Mouse (Mus musculus) spleen, embryonic (tissue): Measurements from ENCODE around the gene AU022252.

Experiments
- CTCF ChIA-PET: fragments of 350-600 bp; sonication (Branson Sonifier 250); formaldehyde crosslinking; loops from one replicate; lab custom pipeline; 2022; lab: Charles Lee

The AU022252 gene

DNA sequence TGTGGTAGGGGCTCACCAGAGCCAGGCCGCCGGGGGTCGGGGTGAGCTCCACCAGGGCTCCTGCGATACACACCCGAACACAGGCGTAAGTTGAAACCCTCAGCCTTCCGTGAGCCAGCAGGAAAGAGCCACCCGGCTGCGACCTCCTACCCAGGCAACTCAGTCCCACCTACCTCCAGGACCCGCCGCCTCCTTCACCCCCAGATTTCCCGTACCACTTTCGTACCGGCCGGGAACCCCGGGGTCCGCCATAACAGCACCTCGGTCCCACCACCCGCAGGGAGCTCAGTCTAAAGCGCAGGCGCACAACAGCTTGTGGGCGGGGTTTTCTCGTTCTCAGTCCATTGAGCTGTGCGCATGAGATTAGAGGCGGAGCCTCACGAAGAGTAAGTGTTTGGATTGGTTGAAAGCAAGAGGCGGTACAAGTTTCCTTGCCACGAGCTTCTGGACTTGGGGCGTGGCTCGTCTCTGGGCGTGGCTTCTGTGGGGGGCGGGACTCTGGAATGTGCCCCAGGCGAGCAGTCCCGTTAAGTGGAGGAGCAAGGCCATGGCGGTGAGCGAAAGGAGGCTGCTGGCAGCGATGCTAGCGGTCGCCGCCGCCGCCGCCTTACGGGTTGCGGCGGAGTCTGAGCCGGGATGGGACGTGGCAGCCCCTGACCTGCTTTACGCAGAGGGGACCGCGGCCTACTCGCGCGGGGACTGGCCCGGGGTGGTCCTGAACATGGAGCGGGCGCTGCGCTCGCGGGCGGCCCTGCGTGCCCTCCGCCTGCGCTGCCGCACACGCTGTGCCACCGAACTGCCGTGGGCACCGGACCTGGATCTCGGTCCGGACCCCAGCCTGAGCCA, at the start of gene AU022252, which contains the start of gene P3h1:
Gene AU022252, minus strand, starts transcription at position 303 of the 846 bp plus-strand sequence.
Gene P3h1, plus strand, starts transcription at position 506 of the 846 bp plus-strand sequence.
- CTCF ChIA-PET = interaction anchor here (0.8 kb wide), 1 partner anchor 9 kb away, joined by 20 read pairs; no protein-coding TSS in a partner anchor

DNA sequence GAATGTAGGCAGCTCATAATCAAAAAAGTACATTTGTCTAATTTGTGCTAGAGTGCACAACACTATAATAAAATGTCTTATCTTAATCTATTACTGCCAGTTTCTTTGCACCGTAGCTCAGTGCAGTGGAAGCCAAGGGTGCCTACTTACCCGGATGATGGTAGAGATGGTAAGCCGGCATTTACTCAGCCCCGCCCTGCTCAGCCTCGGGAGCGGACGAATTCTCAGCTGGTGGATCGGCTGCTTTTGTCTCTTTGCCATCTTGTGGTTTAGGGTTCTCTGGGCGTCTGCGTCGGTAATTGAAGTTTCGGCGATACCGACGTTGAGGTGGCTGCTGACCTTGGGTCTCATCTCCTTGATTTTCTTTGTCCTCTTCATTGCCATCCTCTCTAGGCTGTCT, 46.3 kb upstream of the AU022252 start:
- CTCF ChIA-PET = interaction anchor here (0.5 to 1.5 kb wide), 2 partner anchors 14 to 44 kb away, joined by 3 read pairs; no protein-coding TSS in a partner anchor

DNA sequence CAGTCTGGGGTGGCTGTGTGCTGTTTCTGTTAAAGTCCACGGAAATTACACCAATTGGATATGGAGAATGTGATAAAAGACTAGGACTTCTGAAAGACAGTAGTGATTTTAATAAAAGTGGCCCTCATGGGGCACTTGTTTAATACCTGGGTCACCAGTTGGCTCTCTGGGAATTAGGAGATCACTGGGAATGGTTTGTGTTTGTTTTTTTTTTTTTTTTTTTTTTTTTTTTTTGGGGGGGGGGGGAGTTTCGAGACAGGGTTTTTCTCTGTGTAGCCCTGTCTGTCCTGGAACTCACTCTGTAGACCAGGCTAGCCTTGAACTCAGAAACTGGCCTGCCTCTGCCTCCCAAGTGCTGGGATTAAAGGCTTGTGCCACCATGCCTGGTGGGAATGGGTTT, 43.2 kb upstream of the AU022252 start:
- CTCF ChIA-PET = no interaction called here

DNA sequence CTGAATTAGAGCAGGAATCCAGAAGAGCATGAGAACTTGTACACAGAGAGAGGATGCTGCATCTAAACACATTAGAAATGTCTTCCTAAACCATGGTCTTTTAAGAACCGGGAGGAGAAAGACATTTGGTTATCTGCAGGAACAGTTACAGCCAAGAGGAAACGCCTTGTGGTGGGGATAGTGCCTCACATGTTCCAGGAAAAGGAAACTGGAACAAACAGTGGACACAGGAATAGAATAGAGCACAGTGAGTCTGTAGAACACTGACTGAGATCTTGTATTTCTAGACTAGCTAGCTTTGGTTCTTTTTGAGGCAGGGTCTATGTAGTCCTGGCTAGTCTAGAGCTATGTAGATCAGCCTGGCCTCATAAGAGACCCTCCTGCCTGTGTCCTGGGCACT, 42.7 kb upstream of the AU022252 start:
- CTCF ChIA-PET = no interaction called here

DNA sequence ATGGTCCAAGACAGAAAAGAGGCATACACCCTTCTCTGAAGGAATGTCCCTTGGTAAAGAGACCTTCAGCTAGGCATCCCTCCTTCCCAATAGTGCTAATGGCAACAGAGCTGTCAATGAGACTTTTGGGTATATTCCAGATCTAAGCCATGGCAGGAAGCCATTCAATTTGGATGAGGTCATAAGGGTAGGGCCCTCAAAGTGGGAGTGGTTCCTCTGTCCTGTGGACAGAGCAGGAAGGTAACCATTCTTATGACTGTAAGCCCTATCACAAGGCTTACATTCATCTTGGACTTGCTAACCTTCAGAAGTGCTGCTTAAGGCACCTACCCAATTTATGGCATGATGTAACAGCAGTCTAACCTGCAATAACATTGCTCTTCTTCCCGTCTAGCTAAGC, 42.1 kb upstream of the AU022252 start:
- CTCF ChIA-PET = no interaction called here

DNA sequence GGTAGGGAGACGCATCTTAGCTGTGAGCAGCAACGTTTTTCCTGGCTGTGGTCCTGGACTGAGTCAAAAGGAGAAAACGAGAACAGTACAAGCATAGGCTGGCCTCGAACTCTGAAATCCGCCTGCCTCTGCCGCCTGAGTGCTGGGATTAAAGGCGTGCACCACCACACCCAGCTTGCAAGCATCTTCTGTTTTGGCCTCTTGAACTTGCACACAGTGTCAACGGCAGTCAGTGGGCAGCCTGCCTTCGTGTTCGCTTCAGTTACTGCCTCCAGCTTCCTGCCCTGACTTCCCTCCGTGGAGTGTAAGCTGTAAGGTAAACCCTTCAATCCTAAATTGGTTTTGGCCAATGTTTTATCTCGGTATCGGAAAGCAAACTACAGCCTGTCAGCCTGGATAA, 34.1 kb upstream of the AU022252 start:
- CTCF ChIA-PET = no interaction called here

DNA sequence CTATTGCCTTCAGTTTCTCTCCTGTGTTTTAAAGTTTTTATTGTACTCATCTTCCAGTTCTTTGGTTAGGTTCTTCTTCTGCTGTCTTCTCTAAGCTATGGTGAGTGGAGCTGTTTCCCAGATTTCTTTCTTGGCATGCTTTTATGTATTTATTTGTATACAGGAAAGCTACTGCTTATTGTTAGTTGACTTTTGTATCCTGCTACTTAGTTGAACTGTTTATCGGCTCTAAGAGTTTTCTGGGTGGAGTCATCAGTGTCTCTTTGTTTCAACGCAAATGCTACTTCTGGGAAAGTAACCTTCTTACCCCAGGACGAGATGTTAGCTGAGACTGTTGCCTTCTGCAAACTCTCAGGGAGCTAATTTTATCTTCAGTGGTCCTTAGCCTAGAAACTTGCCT, 30.9 kb upstream of the AU022252 start:
- CTCF ChIA-PET = no interaction called here

DNA sequence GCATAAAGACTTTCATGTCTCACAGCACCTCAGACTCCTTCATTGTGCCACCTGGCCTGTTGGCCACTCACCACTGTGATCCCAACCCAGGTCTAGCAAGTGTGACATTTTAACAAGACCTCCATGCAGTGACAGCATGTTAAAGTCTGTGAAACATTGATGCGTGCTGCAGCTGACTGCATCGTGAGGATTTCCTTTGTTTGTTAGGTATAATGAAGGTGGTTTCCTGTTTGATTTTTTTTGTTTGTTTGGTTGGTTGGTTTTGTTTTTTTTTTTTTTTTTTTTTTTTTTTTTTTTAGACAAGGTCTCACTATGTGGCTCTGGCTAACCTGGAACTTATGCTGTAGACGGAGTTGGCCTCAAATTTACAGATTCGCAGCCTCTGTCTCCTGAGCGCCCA, 30.0 kb upstream of the AU022252 start:
- CTCF ChIA-PET = no interaction called here

DNA sequence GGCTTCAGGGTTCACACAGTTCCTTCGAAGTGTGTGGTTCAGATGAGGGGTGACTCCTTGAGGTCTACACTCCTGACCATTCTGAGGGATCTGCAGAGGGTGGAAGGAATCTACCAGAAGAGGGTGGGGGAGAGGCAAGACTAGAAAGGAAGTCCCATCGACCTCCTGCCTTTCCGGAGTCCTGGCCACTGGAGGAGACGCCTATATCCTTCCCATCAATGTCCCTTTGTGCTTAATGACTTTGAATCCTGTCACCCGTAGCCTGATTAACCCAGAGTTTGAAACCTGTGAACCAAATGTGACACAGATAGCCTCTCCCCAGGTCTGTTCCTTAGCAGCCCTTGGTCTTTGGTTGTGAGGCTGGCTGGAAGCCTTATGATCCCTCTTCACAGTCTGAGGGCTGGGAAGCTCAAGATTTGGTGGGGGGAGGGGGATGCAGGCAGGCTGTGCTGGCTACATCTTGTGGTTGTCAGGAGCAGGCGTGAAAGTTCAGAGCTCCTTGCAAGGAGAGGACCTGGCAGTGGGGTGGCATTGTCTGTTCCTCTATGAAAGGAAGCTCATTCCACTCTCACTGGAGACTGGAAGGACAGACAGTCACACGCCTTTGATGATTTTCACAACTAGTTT, 28.7 kb upstream of the AU022252 start:
- CTCF ChIA-PET = no interaction called here

DNA sequence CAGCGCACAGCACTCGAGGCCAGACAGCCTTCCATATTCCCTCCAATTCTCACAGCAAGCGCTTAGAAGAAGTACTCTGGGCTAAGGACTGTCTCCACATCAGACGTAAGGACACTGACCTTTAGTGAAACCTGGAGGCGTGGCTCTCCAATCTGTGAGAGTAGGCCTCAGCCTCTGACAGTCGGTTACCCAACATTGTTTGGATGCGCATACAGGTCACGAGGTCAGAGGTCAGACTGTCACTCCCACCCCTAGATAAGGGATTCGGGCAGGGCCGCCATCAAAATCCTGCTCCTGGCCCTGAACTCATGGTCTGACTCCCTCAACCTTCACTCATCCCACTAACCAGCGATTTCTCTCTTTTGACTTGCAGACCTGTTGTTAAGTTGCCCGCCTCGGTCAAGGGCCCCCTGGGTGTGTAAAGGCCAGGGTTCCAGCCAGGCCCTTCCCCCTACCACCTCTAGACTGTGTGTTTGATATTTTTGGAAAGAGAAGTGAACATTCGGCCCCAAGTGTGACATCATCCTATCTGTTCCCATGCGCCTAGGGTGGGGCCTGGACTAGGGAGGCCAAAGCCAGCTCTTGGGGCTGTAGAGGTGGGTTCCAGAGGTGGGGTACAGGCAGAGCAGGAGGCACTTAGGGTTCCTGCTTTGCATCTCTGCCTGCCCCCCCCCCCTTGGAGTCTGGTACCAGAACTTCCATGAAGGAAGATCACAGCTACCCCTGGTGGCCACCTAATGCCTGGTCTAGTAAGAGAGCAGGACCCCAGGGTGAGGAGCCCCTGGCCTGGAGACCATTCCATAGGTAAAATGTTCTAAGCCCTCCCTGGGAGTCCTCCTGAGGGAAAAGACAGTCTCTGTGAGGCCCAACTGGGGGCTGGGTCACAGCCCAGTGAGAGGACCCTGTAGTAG, 27.1 kb upstream of the AU022252 start:
- CTCF ChIA-PET = interaction anchor here (0.5 kb wide), 1 partner anchor 1968 kb away, joined by 4 read pairs; no protein-coding TSS in a partner anchor

DNA sequence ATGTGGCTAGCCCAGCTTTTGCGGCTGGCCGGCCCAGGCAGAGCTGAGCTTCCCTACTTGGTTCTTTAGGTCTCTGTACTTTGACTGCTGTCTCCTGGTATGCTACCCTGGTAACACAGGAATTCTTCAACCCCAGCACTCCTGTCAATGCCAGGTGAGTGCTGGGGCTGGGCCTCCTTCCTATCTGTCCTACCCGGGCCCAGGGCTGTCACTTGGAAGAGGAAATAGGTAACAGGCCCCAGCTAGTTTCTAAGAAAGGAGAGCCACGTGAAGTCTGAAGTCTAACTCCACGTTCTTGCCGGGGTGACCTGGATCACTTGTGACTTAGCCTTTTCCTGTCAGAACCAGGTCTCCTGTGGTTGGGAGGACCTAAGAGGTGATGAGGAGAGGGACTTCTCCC, 24.6 kb upstream of the AU022252 start:
- CTCF ChIA-PET = interaction anchor here (0.7 kb wide), 1 partner anchor 1076 kb away, joined by 7 read pairs; no protein-coding TSS in a partner anchor

DNA sequence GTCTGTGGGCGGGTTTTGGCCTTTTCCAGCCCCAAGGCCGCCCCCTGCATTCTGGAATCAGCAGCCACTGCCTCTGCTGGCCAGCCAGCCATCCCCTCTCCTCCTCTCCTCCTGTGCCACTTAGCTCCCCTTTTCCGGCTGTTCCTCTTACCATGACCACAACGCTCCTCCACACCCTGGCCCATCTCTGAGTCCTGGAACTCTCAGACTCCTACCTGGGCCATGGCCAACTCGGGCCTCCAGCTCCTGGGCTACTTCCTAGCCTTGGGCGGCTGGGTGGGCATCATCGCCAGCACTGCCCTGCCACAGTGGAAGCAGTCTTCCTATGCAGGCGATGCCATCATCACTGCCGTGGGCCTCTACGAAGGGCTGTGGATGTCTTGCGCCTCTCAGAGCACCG, 22.8 kb upstream of the AU022252 start, which contains the start of gene Cldn19:
Gene Cldn19, plus strand, starts transcription at position 64 of the 400 bp plus-strand sequence.
- CTCF ChIA-PET = interaction anchor here (0.7 kb wide), 1 partner anchor 91 kb away, joined by 3 read pairs; no protein-coding TSS in a partner anchor

DNA sequence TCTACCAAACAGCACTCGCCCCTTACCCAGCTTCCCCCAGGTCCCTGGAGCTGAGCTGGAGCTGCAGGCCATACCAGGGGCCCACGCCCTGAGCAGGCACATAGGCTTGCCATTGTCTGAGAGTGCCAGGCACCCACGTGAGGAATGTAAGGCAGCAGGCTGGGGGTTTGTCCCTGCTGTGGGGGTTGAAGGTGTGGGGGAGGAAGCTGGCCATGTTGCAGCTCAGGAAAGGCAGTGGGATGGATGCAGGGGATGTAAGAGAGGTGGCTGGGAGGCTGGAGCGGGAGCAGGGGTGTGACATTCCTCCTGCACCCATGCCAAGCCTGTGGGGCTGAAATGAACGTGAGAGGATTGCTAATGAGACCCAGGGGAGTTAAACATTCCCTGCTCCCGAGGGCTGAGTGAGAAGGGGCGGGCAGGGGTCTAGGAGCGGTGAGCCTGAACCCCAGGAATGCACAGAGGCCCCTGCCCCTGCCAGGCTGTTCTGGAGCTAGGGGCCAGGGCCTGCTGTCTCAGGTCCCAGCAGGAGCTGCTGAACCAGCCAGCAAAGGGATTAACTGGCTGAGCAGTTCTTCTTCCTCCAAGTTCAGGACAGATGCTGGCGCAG, 21.6 kb upstream of the AU022252 start:
- CTCF ChIA-PET = no interaction called here

DNA sequence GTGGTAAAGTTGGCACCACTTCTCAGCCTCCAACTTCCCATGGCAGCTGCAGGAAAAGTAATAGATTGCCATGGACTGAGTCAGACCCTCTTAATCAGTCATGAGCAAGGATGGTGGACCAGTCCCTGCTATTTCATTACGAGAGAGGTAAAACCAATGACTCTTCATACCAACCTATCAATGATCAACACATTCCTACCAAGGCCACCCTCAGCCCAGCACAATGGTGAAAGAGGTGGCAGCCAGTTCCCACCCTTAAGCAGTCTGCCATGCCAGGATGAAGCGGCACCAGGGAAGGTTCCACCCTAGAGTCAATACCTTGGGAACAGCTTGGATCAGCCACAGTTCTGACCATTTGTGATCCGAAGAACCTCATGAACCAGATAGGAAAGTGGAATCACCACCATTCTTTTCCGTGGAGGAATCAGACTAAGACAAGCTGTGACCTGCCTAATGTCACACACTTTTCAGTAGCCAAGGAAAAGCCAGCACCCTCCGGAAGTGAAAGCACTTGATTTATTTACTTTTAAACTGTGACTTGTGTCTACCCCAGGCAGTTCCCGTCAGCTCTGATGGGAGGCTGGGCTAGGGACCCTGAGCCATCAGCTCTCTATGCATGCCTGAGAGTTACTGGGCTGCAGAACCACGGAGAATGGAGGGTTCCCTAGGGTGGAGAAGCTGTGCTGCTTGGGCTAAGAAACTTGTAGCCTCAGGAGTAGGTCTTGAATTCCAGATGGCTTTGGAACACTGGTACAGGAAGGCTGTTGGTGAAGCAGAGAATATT, 19.7 kb upstream of the AU022252 start:
- CTCF ChIA-PET = no interaction called here

DNA sequence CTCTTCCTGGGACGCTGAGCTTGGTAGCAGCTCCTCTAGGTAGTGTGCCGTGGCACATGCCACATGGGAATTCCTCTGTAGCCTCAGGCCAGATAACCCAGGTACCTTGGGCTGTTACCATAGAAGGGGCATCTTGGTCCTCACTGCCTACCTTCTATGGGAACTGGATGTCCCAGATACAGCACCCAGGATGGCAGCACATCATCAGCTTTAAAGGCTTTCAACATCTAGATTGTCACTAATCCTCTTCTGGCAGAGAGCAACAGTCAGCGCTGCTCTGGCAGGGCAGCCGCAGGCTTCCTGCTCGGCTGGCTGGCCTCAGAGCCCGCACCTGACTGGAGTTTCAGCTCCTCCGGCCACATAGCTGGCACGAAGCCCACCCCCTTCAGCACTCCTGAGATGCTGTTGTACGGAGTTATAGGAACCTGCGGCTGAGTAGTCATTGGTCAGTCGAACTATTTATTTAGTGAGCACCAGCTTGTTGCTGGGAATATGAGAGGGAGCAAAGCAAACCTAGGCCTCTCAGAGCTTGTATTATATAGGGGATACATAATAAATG, 16.0 kb upstream of the AU022252 start:
- CTCF ChIA-PET = interaction anchor here (1.5 kb wide), 1 partner anchor 79 kb away, joined by 5 read pairs; no protein-coding TSS in a partner anchor

DNA sequence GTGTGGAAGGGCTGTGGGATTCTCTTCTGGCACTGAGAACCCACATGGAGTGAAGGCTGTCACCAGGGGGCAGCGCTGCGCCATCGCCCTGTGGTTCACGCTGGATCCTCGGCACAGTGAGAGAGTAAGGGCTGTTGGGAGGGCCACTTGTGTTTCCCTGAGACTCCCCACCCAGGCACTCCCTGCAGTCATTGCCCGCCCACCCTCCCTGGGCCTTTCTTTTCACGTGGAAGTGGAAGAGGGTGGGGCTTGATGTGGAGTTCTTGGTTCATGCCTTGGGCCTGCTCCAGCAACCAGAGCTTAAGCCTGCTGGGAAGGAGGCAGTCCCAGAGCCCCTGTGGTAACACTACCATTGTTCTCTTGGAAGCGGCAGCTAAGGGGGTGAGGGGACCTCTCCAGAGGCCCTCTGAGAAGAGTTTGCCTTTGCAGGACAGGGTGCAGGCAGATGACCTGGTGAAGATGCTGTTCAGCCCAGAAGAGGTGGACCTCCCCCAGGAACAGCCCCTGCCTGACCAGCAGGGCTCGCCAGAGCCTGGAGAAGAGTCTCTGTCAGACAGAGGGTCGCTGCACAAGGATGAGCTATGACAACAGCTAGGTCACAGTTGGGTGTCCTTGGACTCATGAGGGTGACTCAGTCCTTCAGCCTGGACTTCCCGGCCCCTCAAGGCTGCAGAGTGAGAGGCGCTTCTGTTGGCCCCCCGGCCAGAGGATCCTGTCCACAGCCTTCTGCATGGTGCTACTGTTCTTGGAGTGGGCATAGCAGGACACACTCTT, 15.1 kb upstream of the AU022252 start:
- CTCF ChIA-PET = interaction anchor here (0.6 to 1.5 kb wide), 2 partner anchors 80 to 423 kb away, joined by 3 to 5 read pairs; no protein-coding TSS in a partner anchor

DNA sequence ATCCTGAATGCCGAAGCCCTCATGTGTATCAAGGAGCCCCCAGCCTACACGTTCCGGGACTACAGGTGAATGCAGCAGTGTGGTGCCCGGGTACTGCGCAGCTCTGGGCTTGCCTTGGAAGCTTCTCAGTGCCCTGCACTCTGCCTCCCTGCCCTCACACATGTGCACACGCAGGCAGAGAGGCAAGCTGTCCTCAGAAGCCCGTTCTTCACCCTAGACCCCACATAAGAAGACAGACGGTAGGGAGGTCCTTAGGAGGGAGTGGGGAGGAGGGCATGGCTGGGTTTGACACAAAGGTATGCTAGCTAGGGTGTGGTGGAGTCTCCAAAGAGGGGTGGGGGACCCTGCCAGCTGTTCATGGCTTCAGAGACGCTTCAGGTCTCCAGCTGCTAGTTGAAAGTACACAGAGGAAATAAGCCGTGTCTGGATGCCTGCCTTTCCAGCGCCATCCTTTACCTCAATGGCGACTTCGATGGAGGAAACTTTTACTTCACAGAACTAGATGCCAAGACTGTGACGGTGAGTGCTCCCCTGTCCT, 14.2 kb upstream of the AU022252 start:
- CTCF ChIA-PET = no interaction called here

DNA sequence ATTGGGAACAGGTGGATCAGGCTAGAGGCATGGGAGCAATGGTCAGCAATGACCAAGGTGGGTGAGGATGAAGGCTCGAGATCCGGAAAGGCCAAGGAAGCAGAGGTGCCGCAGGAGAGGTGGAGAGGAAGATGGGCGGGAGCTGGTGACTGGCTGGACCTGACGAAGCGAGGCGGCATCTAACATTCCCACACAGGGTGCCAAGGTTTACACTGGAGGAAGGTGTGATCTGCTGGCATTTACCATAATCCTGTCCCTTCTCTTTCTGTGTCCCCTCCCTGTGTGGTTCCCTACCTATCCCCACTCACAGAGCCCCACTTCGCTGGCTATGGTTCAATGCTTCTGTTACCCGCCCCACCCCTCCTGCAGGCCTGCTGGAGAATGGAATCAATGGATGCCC, 13.4 kb upstream of the AU022252 start:
- CTCF ChIA-PET = no interaction called here

DNA sequence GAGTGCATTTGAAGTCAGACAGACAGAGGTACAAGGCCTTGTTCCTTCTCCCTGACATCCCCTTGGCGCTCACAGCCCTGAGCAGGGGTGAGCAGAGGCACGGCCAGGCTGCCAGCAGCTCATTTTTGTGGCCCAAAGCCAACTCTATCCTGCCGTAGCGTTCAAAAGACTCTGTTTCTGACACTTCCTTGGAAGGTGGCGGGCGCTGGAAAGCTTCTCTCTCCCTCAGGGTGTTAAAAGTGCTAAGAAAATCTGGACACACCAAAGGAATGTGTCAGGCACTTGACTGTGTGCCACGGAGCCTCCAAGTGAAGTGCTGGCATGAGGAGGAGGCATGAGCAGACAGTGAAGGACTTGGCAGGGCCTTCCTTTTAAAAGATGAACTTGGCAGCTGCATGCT, 13.0 kb upstream of the AU022252 start:
- CTCF ChIA-PET = no interaction called here
